Mouse (Mus musculus) telencephalon, adult 2 months (tissue): ENCODE results near the gene Oasl1.
"Not testable (repeated sequence)": the region's sequence is repeated elsewhere in the genome, so short reads cannot be mapped to it uniquely, and the experiment has no call there.

Experiments
- DNase-seq: peaks from one replicate; pipeline ENCODE4 v3.0.0-alpha.2; 2011; ENCODE audit warnings: low read depth, low spot score

Oasl1 gene

GRCm38 (mm10) chr5:114926153-114926684, 3.2 kb downstream of the Oasl1 start:
- DNase-seq, result no peak

GRCm38 (mm10) chr5:114926753-114927152, 3.7 kb downstream of the Oasl1 start:
- DNase-seq, result no peak

- DNase-seq, result no peak
Observed at GRCm38 (mm10) chr5:114931626-114932025, 8.6 kb downstream of the Oasl1 start.

GRCm38 (mm10) chr5:114933206-114933605, 10.2 kb downstream of the Oasl1 start:
- DNase-seq, result no peak

- no peak for DNase-seq
Observed at GRCm38 (mm10) chr5:114935838-114936237, 12.8 kb downstream of the Oasl1 start.

GRCm38 (mm10) chr5:114941138-114941537, 18.1 kb downstream of the Oasl1 start:
- DNase-seq, result not testable (repeated sequence)

- peak; percentile 84 for DNase-seq
Observed at GRCm38 (mm10) chr5:114942074-114942765, 19.2 kb downstream of the Oasl1 start, which contains the start of gene 2210016L21Rik. Gene 2210016L21Rik, plus strand, starts transcription at chr5:114942158.

GRCm38 (mm10) chr5:114942766-114943130, 19.7 kb downstream of the Oasl1 start:
- no peak for DNase-seq

GRCm38 (mm10) chr5:114945072-114945471, 22.0 kb downstream of the Oasl1 start:
- DNase-seq, result no peak

- DNase-seq, result no peak
Observed at GRCm38 (mm10) chr5:114948891-114949290, 25.9 kb downstream of the Oasl1 start.

- DNase-seq, result no peak
Observed at GRCm38 (mm10) chr5:114949316-114949715, 26.3 kb downstream of the Oasl1 start.

- DNase-seq, result no peak
Observed at GRCm38 (mm10) chr5:114949812-114950211, 26.8 kb downstream of the Oasl1 start.

- DNase-seq, result no peak
Observed at GRCm38 (mm10) chr5:114950669-114951068, 27.6 kb downstream of the Oasl1 start.

- DNase-seq, result no peak
Observed at GRCm38 (mm10) chr5:114951279-114951880, 28.3 kb downstream of the Oasl1 start.

GRCm38 (mm10) chr5:114953326-114953725, 30.3 kb downstream of the Oasl1 start:
- DNase-seq, result no peak

GRCm38 (mm10) chr5:114958069-114958468, 35.0 kb downstream of the Oasl1 start:
- DNase-seq, result no peak

- DNase-seq, result no peak
Observed at GRCm38 (mm10) chr5:114961590-114962360, 38.7 kb downstream of the Oasl1 start.

- no peak for DNase-seq
Observed at GRCm38 (mm10) chr5:114964315-114964966, 41.4 kb downstream of the Oasl1 start.

GRCm38 (mm10) chr5:114964967-114965898, 42.2 kb downstream of the Oasl1 start:
- no peak for DNase-seq

- DNase-seq, result no peak
Observed at GRCm38 (mm10) chr5:114967523-114968268, 44.7 kb downstream of the Oasl1 start.
